Mouse (Mus musculus): ENCODE data around the gene Uba3. TPM values are rescaled to one million over a fixed set of nuclear protein-coding genes. Genes with fewer than 3 reads are reported as not detected.

Uba3 gene
- polyA plus RNA-seq, 1 experiment, result 18.5 TPM

- H3K4me3 ChIP-seq (replicated peaks; ENCODE audit: control insufficient read depth, low read depth, low read length), result no peak overlapping the region
- no peaks in the 10 kb centered on the region for H3K4me1 ChIP-seq (ENCODE audit: control insufficient read depth, insufficient read depth, low read length)
- 89% methylated on average over 5 of the region's 5 CpGs for WGBS
- no peak overlapping the region for H3K27ac ChIP-seq (ENCODE audit: control insufficient read depth, insufficient read depth, low read depth, low read length, poor library complexity)
- no peak for TF ChIP-seq CTCF (IDR thresholded peaks at IDR 0.05; ENCODE audit: control insufficient read depth, insufficient read depth, low read length)
- no peak for TF ChIP-seq POLR2A (IDR thresholded peaks at IDR 0.05; ENCODE audit: borderline replicate concordance, control insufficient read depth, low read depth, low read length)
Observed at GRCm38 (mm10) chr6:97236088-97236487, 30.6 kb upstream of the Uba3 start.

- TF ChIP-seq POLR2A (IDR thresholded peaks at IDR 0.05; ENCODE audit: borderline replicate concordance, control insufficient read depth, low read depth, low read length) (no peak), CTCF (IDR thresholded peaks at IDR 0.05; ENCODE audit: control insufficient read depth, insufficient read depth, low read length) (no peak)
- Histone ChIP-seq H3K27ac (ENCODE audit: control insufficient read depth, insufficient read depth, low read depth, low read length, poor library complexity) (no peak overlapping the region), H3K4me1 (ENCODE audit: control insufficient read depth, insufficient read depth, low read length) (no peaks in the 10 kb centered on the region), H3K4me3 (replicated peaks; ENCODE audit: control insufficient read depth, low read depth, low read length) (no peak overlapping the region)
- WGBS, result 53% methylated on average over 7 of the region's 7 CpGs
Observed at GRCm38 (mm10) chr6:97234911-97235668, 29.6 kb upstream of the Uba3 start.

DNA sequence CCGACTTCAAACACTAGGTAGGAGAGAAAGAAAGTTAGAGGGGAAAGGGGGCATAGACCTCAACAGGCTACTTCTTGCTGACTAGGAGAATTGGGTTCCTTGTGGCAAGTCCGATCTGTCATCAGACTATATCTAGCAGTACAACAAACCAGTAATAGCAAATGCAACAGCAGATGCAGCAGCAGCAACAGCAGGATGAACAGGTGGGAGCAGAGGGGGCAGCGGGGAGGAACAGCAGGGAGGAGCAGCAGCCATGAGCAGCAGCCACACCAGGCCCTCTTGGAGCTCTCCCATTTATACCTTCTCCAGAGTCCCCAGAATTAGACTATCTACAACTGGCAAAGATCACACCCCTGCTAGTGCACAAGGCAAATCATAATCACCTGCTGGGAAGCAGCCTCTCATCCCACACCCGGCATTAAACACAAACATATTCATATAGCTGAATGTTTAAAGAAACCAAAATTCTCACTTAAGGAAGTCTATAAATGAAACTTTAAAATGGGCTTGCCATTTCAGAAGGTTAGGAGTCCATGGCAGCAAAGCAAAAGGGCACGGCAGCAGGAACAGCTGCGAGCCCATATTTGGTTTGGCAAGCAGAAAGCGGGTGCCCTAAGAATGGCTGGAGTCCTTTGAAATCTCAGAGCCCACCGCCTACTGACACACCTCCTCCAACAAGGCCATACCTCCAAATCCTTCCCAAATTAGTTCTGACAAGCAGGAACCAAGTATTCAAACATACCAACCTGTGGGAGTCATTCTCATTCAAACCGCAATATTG lies 21.8 kb upstream of the Uba3 start:
- Histone ChIP-seq H3K27ac (ENCODE audit: control insufficient read depth, insufficient read depth, low read depth, low read length, poor library complexity) (no peak overlapping the region), H3K4me3 (replicated peaks; ENCODE audit: control insufficient read depth, low read depth, low read length) (no peak overlapping the region), H3K4me1 (ENCODE audit: control insufficient read depth, insufficient read depth, low read length) (peaks cover 4% of the 10 kb centered on the region)
- whole genome bisulfite sequencing, result 95% methylated on average over 9 of the region's 9 CpGs
- TF ChIP-seq POLR2A (IDR thresholded peaks at IDR 0.05; ENCODE audit: borderline replicate concordance, control insufficient read depth, low read depth, low read length), result no peak
- TF ChIP-seq CTCF (IDR thresholded peaks at IDR 0.05; ENCODE audit: control insufficient read depth, insufficient read depth, low read length), result no peak

GRCm38 (mm10) chr6:97226083-97226491 lies 20.6 kb upstream of the Uba3 start:
- Histone ChIP-seq H3K4me1 (ENCODE audit: control insufficient read depth, insufficient read depth, low read length) (peaks cover 4% of the 10 kb centered on the region), H3K27ac (ENCODE audit: control insufficient read depth, insufficient read depth, low read depth, low read length, poor library complexity) (no peak overlapping the region), H3K4me3 (replicated peaks; ENCODE audit: control insufficient read depth, low read depth, low read length) (no peak overlapping the region)
- TF ChIP-seq CTCF (IDR thresholded peaks at IDR 0.05; ENCODE audit: control insufficient read depth, insufficient read depth, low read length) (no peak), POLR2A (IDR thresholded peaks at IDR 0.05; ENCODE audit: borderline replicate concordance, control insufficient read depth, low read depth, low read length) (no peak)
- 64% methylated on average over 1 of the region's 1 CpGs for WGBS

DNA sequence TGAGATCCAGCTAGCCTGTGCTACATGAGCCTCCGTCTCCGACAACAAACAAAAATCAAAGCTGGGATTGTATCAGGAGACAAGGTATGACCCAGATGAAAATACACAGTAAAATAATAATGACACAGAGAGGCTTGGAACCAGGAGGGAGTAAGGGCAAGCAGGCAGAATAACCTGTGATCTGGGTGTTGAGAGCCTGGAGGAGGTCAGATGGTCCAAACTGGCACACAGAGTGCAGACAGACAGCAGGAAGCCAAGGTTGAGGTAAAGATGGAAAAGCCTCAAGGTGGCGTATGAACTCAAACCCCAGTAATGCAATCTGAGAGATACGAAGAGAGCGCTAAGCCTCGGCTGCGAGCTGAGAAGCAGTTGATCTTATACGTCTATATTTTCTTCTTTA lies 19.1 kb upstream of the Uba3 start:
- H3K4me3 ChIP-seq (replicated peaks; ENCODE audit: control insufficient read depth, low read depth, low read length), result no peak overlapping the region
- WGBS, result 91% methylated on average over 8 of the region's 8 CpGs
- H3K27ac ChIP-seq (ENCODE audit: control insufficient read depth, insufficient read depth, low read depth, low read length, poor library complexity), result no peak overlapping the region
- TF ChIP-seq POLR2A (IDR thresholded peaks at IDR 0.05; ENCODE audit: borderline replicate concordance, control insufficient read depth, low read depth, low read length) (no peak), CTCF (IDR thresholded peaks at IDR 0.05; ENCODE audit: control insufficient read depth, insufficient read depth, low read length) (no peak)
- H3K4me1 ChIP-seq (ENCODE audit: control insufficient read depth, insufficient read depth, low read length), result peaks cover 4% of the 10 kb centered on the region

DNA sequence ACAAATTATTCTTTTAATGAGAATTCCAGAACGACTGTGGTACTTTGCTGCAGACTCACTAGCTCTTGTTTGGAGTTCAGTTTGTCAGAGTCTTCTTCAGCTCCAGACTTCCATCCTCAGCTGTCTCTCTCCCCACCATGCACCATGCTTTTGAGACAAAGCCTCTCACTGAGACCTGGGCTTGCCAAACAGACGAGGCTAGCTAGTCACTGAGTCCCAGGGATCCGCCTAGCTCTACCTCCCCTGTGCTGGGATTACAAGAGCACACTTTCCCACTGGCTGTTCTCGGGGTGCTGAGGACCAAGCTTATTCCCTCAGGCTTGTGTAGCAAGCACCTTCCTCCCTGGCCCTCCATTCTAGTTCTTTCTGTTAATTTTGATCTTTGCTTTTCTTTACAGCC lies 18.1 kb upstream of the Uba3 start:
- Histone ChIP-seq H3K4me3 (replicated peaks; ENCODE audit: control insufficient read depth, low read depth, low read length) (no peak overlapping the region), H3K4me1 (ENCODE audit: control insufficient read depth, insufficient read depth, low read length) (peaks cover 4% of the 10 kb centered on the region)

DNA sequence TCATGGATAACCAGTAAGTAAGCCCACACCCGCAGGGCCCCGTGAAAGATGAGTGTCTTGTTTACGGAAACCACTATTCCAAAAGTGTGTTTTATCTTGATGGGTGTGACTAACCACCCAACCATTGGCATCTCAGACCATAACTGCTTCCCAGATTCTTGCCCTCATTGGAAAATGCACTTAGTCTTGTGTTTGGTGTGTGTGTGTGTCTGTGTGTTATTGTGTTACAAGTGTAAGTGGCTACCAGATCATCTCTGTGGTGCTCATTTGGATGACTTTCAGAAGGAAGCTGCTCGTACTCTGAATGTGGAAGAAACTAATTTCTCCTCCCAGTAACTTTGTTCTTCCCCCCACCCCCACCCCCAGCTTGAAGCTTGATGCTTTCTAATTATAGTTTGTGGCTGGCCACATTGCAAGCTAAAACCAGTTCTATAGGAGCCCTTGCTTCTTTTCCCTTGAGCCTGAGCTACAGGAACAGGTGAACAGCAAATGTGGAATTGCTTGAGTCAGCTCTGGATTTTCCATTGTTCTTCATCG lies 17.6 kb upstream of the Uba3 start:
- peaks cover 4% of the 10 kb centered on the region for H3K4me1 ChIP-seq (ENCODE audit: control insufficient read depth, insufficient read depth, low read length)
- TF ChIP-seq CTCF (IDR thresholded peaks at IDR 0.05; ENCODE audit: control insufficient read depth, insufficient read depth, low read length) (no peak), POLR2A (IDR thresholded peaks at IDR 0.05; ENCODE audit: borderline replicate concordance, control insufficient read depth, low read depth, low read length) (no peak)
- WGBS, result 7% methylated on average over 5 of the region's 5 CpGs
- H3K27ac ChIP-seq (ENCODE audit: control insufficient read depth, insufficient read depth, low read depth, low read length, poor library complexity), result no peak overlapping the region
- H3K4me3 ChIP-seq (replicated peaks; ENCODE audit: control insufficient read depth, low read depth, low read length), result no peak overlapping the region

More for the DNA sequence above, 18.1 kb upstream of the Uba3 start:
- TF ChIP-seq CTCF (IDR thresholded peaks at IDR 0.05; ENCODE audit: control insufficient read depth, insufficient read depth, low read length) (no peak), POLR2A (IDR thresholded peaks at IDR 0.05; ENCODE audit: borderline replicate concordance, control insufficient read depth, low read depth, low read length) (no peak)
- 0 out of 2 replicates have a peak overlapping the region, but pooled peaks have one; percentile 45 for H3K27ac ChIP-seq (ENCODE audit: control insufficient read depth, insufficient read depth, low read depth, low read length, poor library complexity)
- 58% methylated on average over 4 of the region's 4 CpGs for WGBS

- no peak for TF ChIP-seq CTCF (IDR thresholded peaks at IDR 0.05; ENCODE audit: control insufficient read depth, insufficient read depth, low read length)
- no peak for TF ChIP-seq POLR2A (IDR thresholded peaks at IDR 0.05; ENCODE audit: borderline replicate concordance, control insufficient read depth, low read depth, low read length)
- no peak overlapping the region for H3K4me3 ChIP-seq (replicated peaks; ENCODE audit: control insufficient read depth, low read depth, low read length)
- H3K27ac ChIP-seq (ENCODE audit: control insufficient read depth, insufficient read depth, low read depth, low read length, poor library complexity), result no peak overlapping the region
Observed at GRCm38 (mm10) chr6:97222321-97222720, 16.9 kb upstream of the Uba3 start.

More at GRCm38 (mm10) chr6:97222321-97222720, 16.9 kb upstream of the Uba3 start:
- H3K4me1 ChIP-seq (ENCODE audit: control insufficient read depth, insufficient read depth, low read length), result peaks cover 4% of the 10 kb centered on the region
- WGBS, result 33% methylated on average over 6 of the region's 6 CpGs
